Mouse (Mus musculus) olfactory bulb, adult 2 months (tissue): ENCODE data around the gene Rpp25l. TPM values are rescaled to one million over a fixed set of nuclear protein-coding genes. Genes with fewer than 3 reads are reported as not detected.

Experiments
- H3K27ac ChIP-seq: fragments of 200-500 bp; 2 replicates; pipeline ENCODE4 v1.5.1; 2012; ENCODE audit warnings: low read depth, low read length; ENCODE audit not compliant: insufficient read depth
- H3K4me1 ChIP-seq: fragments of 200-500 bp; 2 replicates; pipeline ENCODE4 v1.6.1; 2012; ENCODE audit warnings: low read length; ENCODE audit not compliant: control insufficient read depth, insufficient read depth
- H3K4me3 ChIP-seq: fragments of 200-500 bp; 2 replicates; pipeline ENCODE4 v1.5.1; 2012; ENCODE audit warnings: mild to moderate bottlenecking, low read depth, low read length, moderate library complexity; ENCODE audit not compliant: insufficient read depth
- CTCF ChIP-seq: fragments of 200-500 bp; IDR thresholded peaks from 2 replicates; pipeline ENCODE4 v1.5.1; 2012; ENCODE audit warnings: low read depth, mild to moderate bottlenecking, low read length, moderate library complexity; ENCODE audit not compliant: insufficient read depth
- POLR2A ChIP-seq: fragments of 200-500 bp; IDR thresholded peaks from 2 replicates; pipeline ENCODE4 v1.6.1; 2012; ENCODE audit warnings: mild to moderate bottlenecking, low read depth, low read length, moderate library complexity; ENCODE audit not compliant: insufficient read depth
- WGBS: fragments of 180-500 bp; shearing (Covaris S2); methylation state at CpG from one replicate; pipeline ENCODE4 v1.1.7; 2018; 5-methylcytosine and 5-hydroxymethylcytosine counted together
- polyA plus RNA-seq: library from polyadenylated mRNA; stranded (reverse); fragments of >200 nt; gene quantifications from 2 replicates; pipeline ENCODE4 v1.2.4, GENCODE M21; 2012; ENCODE audit warnings: low replicate concordance; ENCODE audit not compliant: missing spikeins, insufficient read depth, insufficient read length

Gene Rpp25l
- polyA plus RNA-seq, 1 experiment = not detected

- Histone ChIP-seq H3K4me3 (peak overlapping the region; percentile 77), H3K27ac (peak overlapping the region; percentile 41; the same call in 1 of the 2 replicates), H3K4me1 (peaks cover 5% of the 10 kb centered on the region)
- 1% methylated on average over 48 of the region's 48 CpGs for WGBS
- TF ChIP-seq POLR2A (no peak), CTCF (peak; percentile 30; the same call in 1 of the 2 replicates)
Observed at GRCm38 (mm10) chr4:41740380-41741157, 27.2 kb upstream of the Rpp25l start.

GRCm38 (mm10) chr4:41739260-41739659 lies 25.9 kb upstream of the Rpp25l start:
- TF ChIP-seq POLR2A = no peak
- no peak for TF ChIP-seq CTCF
- Histone ChIP-seq H3K27ac (no peak overlapping the region), H3K4me3 (no peak overlapping the region), H3K4me1 (peaks cover 5% of the 10 kb centered on the region)
- 93% methylated on average over 13 of the region's 13 CpGs for WGBS

GRCm38 (mm10) chr4:41738256-41738603 lies 24.9 kb upstream of the Rpp25l start:
- Histone ChIP-seq H3K4me3 (no peak overlapping the region), H3K27ac (no peak overlapping the region), H3K4me1 (peaks cover 5% of the 10 kb centered on the region)
- TF ChIP-seq CTCF = no peak
- TF ChIP-seq POLR2A = no peak
- 76% methylated on average over 1 of the region's 1 CpGs for WGBS

- TF ChIP-seq POLR2A = no peak
- TF ChIP-seq CTCF = peak; percentile 52
- Histone ChIP-seq H3K4me3 (no peak overlapping the region), H3K4me1 (peaks cover 5% of the 10 kb centered on the region), H3K27ac (no peak overlapping the region)
- 43% methylated on average over 8 of the region's 8 CpGs for WGBS
Observed at GRCm38 (mm10) chr4:41737602-41738255, 24.4 kb upstream of the Rpp25l start.

- 1% methylated on average over 50 of the region's 50 CpGs for WGBS
- Histone ChIP-seq H3K4me1 (peaks cover 11% of the 10 kb centered on the region), H3K4me3 (peak within 1 kb of the TSS; percentile 24), H3K27ac (no peak within 1 kb of the TSS)
- TF ChIP-seq POLR2A (no peak), CTCF (no peak)
Observed at GRCm38 (mm10) chr4:41731052-41731765, 17.9 kb upstream of the Rpp25l start, which contains the start of gene Arid3c. TSS of gene Arid3c (minus strand) at chr4:41731142.

- WGBS = 20% methylated on average over 20 of the region's 20 CpGs
- Histone ChIP-seq H3K4me3 (no peak overlapping the region), H3K4me1 (peaks cover 11% of the 10 kb centered on the region), H3K27ac (no peak overlapping the region)
- TF ChIP-seq POLR2A (no peak), CTCF (no peak)
Observed at GRCm38 (mm10) chr4:41726826-41727621, 13.7 kb upstream of the Rpp25l start.

GRCm38 (mm10) chr4:41722918-41723351 lies 9.6 kb upstream of the Rpp25l start, which contains the start of gene Dctn3:
TSS of gene Dctn3 (minus strand) at chr4:41723170.
- H3K4me3 ChIP-seq = peak within 1 kb of the TSS; percentile 65
- TF ChIP-seq CTCF (no peak), POLR2A (peak; percentile 93)
- no peak within 1 kb of the TSS; the same call in 1 of the 2 replicates for H3K27ac ChIP-seq
- WGBS = under 1% methylated on average over 27 of the region's 27 CpGs
- H3K4me1 ChIP-seq = peaks cover 4% of the 10 kb centered on the region; the same call in 1 of the 2 replicates

GRCm38 (mm10) chr4:41716834-41717233 lies 3.5 kb upstream of the Rpp25l start:
- TF ChIP-seq CTCF (no peak), POLR2A (no peak)
- H3K27ac ChIP-seq = no peak overlapping the region
- WGBS = 69% methylated on average over 6 of the region's 6 CpGs
- H3K4me3 ChIP-seq = no peak overlapping the region
- peaks cover 9% of the 10 kb centered on the region for H3K4me1 ChIP-seq
